Mouse (Mus musculus): ENCODE measurements around the gene Gart.

The Gart gene

DNA sequence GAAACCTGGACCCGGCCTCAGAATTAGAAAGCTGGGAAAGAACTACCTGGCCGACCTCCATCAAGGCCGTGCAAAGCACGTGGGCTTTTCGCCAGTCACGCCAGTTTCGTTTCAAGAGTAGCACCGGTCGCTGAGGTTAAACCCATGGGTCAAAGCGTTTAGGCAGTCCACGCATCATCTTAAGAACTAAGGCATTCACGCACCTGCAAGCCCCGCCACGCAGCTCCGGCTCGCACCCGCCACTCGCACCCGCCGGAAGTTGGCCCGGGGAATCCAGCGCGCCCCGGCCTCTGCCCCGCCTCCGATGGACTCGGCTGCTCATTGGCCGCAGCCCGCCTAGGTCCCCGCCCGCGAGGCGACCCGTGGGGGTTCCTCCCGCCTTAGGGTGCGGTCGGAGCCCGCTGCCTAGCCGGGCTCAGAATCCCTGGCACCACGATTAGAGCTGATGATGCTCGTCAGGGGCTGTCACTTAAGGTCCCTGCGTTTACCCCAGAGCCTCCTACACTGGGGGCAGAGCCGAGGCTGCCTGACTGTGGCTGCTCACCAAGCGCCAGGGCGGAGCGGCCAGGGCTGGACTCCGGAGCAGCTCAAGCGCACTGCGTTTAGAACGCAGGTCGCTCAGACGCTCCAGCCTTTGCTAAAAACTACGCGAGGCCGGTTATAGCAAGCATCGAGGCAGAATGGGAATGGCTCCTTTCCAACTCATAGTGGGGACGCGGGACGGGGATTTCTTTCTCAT, at the start of gene Gart:
Gene Gart, minus strand, starts transcription at position 272 of the 739 bp plus-strand sequence.
- peak; percentile 54; the same call in 1 of the 2 replicates for TF ChIP-seq GATA4 (IDR thresholded peaks at IDR 0.05; ENCODE audit: insufficient replicate concordance, low read length)

DNA sequence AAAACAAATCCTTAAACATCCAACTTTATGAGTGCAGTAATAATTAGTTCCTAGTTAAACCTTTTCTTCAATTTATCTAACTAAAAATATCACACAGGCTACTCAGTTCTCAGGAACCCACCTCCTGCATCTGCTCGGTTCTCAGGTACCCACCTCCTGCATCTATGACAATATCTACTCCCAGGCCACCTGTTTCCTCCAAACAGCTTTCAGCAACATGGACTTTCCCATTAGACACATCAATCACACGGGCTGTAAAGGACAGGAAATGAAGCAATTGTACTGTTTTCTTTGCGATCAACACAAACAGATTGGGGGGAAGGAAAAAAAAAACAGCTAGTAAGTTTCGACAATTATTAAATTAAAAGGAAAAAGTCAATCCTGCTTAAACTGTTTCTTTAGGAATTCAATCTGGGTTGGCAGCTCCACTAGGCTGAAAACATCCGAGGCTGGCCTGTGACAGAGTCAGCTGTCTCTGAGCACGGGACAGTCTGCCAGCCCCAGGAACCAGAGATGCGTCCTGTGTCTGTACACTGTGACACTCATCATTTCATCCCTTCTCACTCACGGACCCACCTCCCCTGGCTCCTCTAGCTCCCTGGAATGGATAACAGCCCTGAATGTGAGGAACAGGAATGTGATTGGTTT, 48.5 kb upstream of the Gart start:
- no peak for TF ChIP-seq GATA4 (IDR thresholded peaks at IDR 0.05; ENCODE audit: insufficient replicate concordance, low read length)

DNA sequence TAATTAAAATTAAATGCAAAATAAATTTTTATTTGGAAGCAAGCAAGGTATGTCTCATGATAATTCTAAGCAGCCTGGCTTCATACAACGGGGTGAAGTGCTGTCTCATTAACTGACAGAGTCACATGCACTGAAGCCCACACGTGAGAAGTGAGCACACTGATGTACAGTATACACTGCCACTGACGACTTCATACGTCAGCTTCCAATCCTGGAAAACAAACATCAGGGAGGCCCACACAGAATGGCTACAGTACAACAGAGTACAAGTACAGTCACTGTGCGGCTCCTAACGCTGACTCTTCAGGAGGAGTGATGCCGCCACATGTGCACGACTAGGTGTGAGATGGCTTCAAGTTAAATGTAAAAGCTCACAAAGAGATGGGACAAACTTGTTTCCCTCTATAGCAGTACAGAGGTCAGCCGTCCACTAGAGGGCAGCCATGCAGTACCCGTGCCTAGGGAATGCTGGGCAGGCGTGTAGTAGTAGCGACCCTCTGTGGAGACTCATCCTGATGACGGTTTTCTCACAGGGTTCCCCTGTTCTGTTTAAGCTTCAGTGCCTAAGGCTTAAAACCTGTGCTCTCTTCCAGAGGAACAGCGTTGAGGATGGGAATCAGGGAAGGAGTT, 47.8 kb upstream of the Gart start:
- TF ChIP-seq GATA4 (IDR thresholded peaks at IDR 0.05; ENCODE audit: insufficient replicate concordance, low read length) = no peak

DNA sequence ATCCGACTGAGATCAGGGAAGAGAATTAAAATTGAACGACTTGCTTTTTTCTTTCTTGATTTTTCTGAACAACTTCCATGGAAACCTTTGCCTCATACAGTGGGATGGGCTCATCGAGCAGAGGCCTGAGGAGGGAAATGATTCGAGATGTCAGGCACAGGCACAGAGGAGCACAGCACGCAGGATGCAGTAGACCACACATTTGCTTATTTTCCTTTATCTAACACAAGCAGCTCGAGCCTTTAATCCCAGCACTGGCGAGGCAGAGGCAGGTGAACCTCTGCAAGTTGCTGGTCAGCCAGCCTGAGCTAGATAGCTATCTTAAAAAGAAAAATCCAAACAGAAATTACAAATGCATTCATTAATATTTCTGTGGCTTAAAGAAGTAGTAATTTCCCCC, 43.0 kb upstream of the Gart start:
- no peak for TF ChIP-seq GATA4 (IDR thresholded peaks at IDR 0.05; ENCODE audit: insufficient replicate concordance, low read length)

DNA sequence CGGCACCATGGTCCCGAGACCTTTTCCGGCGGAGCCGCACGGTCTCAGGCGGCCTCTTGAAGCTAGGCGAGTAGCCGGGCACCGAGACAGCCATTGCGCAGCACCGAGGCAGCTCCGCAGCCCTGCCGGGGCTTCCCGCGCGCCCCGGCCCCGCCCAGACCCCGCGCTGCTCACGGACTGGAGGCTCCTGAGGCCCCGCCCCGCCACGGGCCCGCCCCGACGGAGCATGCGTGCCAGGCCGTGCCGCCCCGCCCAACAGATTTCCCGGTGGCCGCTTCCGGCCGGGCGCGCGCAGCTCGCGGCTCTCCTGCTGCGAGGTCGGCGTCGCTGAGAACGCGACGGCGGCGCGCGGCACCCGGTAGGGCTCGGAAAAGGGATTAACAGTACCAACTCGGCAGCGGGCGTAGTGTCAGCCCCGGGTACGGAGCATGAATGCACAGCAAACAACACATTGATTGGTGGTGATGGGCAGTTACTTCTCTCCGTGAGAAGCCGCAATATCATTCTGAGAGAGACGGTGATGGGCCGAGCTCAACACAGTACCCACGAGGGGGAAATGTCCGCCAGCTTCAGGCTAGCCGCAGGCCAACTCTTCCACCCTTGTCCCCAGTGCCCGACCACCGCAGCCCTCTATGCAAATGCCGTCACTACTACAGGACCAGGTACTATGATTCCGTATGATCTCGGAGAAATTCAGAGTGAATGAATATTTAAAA, 42.0 kb upstream of the Gart start, which contains the start of gene Donson:
Gene Donson, minus strand, starts transcription at position 152 of the 716 bp plus-strand sequence.
- TF ChIP-seq GATA4 (IDR thresholded peaks at IDR 0.05; ENCODE audit: insufficient replicate concordance, low read length) = peak; percentile 36; the same call in 1 of the 2 replicates

DNA sequence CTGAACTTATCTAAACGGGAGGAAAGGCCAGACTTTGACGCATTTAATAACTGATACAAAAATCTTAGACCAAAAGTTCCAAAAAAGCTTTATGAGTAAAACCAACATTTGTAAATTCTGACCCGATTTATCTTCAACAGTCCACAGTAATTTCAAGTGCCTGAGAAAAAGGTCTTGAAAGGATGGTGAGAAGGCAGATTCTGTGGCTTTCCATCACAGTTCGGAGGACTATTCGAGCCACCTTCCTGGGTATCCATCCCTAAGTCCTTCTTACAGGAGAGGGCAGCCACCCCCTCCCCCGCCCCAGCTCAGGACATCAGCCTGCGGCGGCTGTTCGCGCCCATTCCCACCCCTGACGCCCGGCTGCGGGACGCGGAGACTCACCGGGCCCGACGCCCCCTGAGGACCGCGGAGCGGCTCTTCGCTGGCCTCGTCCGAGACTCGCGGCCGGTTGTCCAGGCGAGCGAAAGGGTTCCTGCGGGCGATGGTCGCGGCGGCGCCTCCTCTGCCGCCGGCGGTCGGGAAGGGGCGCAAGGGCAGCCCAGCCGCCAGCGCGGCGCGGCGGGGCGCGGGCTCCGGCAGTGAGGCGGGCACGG, 41.4 kb upstream of the Gart start:
- no peak for TF ChIP-seq GATA4 (IDR thresholded peaks at IDR 0.05; ENCODE audit: insufficient replicate concordance, low read length)

DNA sequence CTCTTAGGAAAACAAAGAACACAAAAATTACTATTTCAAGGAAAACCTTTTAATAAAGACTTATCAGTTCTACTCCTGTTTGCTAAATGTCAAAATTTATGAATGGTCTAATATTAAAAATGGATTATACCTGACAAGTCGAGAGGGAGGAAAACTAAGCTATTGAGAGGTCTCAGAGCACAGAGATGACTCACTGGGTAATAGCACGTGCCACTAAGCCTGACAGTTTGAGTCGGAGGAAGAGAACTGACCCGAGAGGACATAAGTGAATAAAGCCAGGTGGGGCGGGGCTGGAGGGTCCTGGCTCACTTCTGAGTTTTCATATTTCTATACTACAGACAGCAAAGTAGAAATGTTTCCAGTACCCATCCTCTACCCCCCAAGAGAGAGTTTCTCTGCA, 39.6 kb upstream of the Gart start:
- no peak for TF ChIP-seq GATA4 (IDR thresholded peaks at IDR 0.05; ENCODE audit: insufficient replicate concordance, low read length)

DNA sequence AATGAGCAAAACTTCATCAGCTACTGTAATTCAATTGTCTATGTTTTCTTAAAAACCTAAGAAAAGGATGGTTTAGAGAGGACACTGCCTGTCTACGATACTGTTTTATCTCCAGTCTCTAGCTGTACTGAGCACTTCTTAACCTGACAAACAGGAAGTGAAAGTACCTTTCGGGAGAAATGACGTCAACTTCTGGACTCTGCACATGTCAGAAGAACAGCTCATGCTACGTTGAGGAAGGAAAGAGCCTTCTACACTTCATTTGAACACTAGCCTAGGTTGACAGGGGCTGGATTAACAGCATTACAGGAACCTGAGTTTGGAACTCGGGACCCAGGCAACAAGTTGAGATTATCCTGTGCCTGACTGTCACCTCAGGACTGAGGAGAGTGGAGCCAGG, 38.8 kb upstream of the Gart start:
- TF ChIP-seq GATA4 (IDR thresholded peaks at IDR 0.05; ENCODE audit: insufficient replicate concordance, low read length) = no peak

DNA sequence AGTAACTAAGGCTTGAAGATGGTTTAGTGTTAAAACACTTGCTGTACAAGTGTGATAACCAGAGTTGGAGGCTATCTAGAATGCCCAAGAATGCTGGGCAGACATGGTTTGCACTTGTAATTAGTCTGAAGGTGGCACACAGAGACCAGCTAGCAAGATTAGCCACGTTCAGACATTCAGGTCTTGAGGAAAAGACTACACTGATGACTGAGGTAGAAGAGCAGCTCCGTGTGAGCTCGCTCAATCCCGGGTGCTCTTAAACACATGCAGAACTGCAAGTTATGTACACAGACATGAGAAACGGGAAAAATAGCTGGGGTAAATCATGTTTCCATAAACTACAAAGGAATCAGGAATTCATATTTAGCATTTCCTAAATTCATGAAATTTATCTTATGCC, 33.9 kb upstream of the Gart start:
- TF ChIP-seq GATA4 (IDR thresholded peaks at IDR 0.05; ENCODE audit: insufficient replicate concordance, low read length) = no peak

DNA sequence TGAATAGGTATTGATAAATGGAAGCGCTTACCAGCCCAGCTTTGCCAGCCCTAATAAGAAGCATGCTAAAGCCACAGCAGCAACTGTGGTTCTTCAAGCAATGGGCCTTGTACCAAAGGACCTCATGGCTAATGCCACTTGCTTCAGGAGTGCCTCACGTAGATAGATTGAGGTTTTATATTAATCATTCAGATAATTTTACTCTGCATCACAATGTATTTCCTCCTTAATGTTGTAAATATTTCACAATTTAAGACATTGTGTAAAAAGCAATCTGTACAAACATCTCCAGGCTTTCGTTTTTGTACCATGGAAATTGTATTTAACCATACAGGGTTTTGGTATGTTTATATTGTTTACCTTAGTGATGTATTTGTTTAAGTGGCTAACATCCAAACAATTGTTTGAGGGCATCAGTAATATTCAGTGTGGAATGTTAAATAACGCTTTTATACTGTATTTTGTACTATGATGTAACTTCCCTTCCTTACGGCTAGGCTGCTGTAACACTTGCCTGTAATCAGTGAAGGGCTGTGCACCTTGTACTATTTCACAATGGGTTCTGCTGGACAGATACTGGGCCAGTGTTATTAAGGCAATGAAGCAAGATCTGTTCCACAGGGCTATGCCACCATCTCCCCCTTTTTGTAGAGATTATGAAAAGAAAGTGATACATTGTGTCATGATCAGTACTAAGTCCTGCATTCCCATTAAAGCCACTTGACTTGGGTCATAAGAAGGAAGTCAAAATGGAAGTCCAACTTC, 31.6 kb upstream of the Gart start:
- peak; percentile 95 for TF ChIP-seq GATA4 (IDR thresholded peaks at IDR 0.05; ENCODE audit: insufficient replicate concordance, low read length)

DNA sequence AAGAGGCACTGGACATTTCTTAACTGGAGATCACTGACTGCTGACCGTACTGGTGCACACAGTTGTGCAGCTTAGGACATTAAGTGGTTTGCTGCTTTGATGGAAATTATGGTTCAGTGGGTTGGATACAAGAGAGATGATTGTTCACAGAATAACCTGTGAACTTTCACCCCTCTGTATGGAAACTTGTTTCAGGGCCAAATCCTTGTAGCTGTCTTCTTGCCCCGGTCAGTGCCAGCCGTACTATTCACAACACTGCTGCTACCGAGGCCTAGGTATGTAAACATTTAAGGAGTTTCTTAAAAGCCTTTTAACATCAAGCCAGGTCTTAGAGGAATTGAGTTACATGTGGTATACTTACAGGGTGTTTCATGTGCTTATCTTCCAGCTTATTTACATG, 27.7 kb upstream of the Gart start:
- no peak for TF ChIP-seq GATA4 (IDR thresholded peaks at IDR 0.05; ENCODE audit: insufficient replicate concordance, low read length)

DNA sequence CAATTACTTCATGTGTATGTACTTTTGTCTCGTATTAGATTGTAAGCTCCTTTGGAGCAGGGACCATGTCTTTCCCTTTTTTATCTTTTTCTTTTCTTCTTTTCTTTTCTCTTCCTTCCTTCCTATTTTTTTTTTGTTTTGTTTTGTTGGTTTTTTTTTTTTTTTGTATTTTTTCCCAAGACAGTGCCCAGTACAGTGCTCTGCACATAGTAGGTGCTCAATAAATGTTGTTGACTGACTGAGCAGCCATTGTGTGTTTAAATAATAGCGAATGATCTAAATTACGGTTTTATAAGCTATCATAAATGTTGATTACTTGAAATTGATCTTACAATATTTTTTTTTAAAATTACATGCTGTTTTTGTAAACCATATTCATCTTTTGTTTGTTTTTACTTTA, 17.0 kb upstream of the Gart start:
- no peak for TF ChIP-seq GATA4 (IDR thresholded peaks at IDR 0.05; ENCODE audit: insufficient replicate concordance, low read length)

DNA sequence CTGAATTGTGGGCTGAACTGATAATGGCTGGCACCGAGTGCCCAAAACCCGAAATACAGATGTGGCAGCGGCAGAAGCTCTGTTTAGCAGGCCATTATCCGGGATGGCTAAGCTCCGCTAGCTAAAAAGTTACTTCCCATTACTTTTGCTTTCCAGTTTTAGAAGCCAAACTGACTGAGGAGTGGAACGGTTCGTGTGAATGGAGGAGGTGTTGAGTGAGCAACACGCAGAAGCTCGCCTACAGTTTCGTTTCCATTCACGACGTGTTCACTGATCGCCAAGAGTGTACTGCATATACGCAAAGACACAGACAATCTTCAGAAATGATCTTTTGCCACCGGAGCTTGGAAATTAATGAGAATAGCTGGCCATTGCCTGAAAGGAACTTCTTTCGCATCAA, 15.6 kb upstream of the Gart start:
- no peak for TF ChIP-seq GATA4 (IDR thresholded peaks at IDR 0.05; ENCODE audit: insufficient replicate concordance, low read length)

DNA sequence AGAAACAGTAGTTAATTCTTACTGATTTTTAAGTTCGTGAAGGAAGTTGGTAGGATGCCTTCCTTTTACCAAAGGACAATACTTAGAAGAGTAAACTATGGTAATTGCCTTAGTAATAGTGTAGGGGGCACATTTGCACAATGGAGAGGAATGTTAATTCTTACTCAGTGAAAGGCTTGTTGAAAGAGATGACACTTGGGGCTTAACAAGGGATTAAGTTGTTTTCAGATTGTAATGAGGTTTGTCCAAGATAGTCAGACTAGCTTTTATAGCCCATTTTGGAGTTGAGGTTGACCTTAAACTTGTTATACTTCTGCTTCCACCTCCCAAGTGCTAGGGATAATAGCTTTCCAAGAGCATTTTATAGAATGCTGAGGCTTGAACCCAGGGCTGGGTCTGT, 14.6 kb upstream of the Gart start:
- TF ChIP-seq GATA4 (IDR thresholded peaks at IDR 0.05; ENCODE audit: insufficient replicate concordance, low read length) = no peak
